Mouse (Mus musculus) retina, postnatal 1 day (tissue): ENCODE measurements around the gene C1s1.
"Not testable (repeated sequence)": the region's sequence is repeated elsewhere in the genome, so short reads cannot be mapped to it uniquely, and the experiment has no call there.

Experiments used
- DNase-seq: peaks from one replicate; pipeline ENCODE4 v3.0.0-alpha.2; 2012

C1s1 gene

GRCm38 (mm10) chr6:124511936-124512335, 30.2 kb downstream of the C1s1 start:
- DNase-seq: no peak

GRCm38 (mm10) chr6:124509192-124509591, 33.0 kb downstream of the C1s1 start:
- DNase-seq: not testable (repeated sequence)

GRCm38 (mm10) chr6:124508292-124508691, 33.9 kb downstream of the C1s1 start:
- no peak for DNase-seq

GRCm38 (mm10) chr6:124506991-124507390, 35.2 kb downstream of the C1s1 start:
- DNase-seq: no peak

GRCm38 (mm10) chr6:124505028-124505427, 37.1 kb downstream of the C1s1 start:
- no peak for DNase-seq

- no peak for DNase-seq
Measured at GRCm38 (mm10) chr6:124502021-124502420, 40.1 kb downstream of the C1s1 start.

GRCm38 (mm10) chr6:124501473-124501872, 40.7 kb downstream of the C1s1 start:
- DNase-seq: no peak

- no peak for DNase-seq
Measured at GRCm38 (mm10) chr6:124499914-124500566, 42.1 kb downstream of the C1s1 start.

- no peak for DNase-seq
Measured at GRCm38 (mm10) chr6:124496054-124496453, 46.1 kb downstream of the C1s1 start.

- no peak for DNase-seq
Measured at GRCm38 (mm10) chr6:124493886-124494285, 48.3 kb downstream of the C1s1 start.

- DNase-seq: peak; percentile 84
Measured at GRCm38 (mm10) chr6:124492842-124493561, 49.2 kb downstream of the C1s1 start, which contains the start of gene C1rl. C1rl (plus strand) TSS chr6:124493113.

GRCm38 (mm10) chr6:124491427-124491826, 50.7 kb downstream of the C1s1 start:
- no peak for DNase-seq

- no peak for DNase-seq
Measured at GRCm38 (mm10) chr6:124488952-124489351, 53.2 kb downstream of the C1s1 start.

GRCm38 (mm10) chr6:124487509-124487908, 54.6 kb downstream of the C1s1 start:
- DNase-seq: no peak

GRCm38 (mm10) chr6:124485414-124486144, 56.6 kb downstream of the C1s1 start:
- peak; percentile 85 for DNase-seq

- no peak for DNase-seq
Measured at GRCm38 (mm10) chr6:124484851-124485250, 57.3 kb downstream of the C1s1 start.

- not testable (repeated sequence) for DNase-seq
Measured at GRCm38 (mm10) chr6:124483831-124484230, 58.3 kb downstream of the C1s1 start.

- DNase-seq: peak; percentile 76
Measured at GRCm38 (mm10) chr6:124481571-124481970, 60.6 kb downstream of the C1s1 start.
